Mouse (Mus musculus) lung, embryonic 14.5 days (tissue): ENCODE results near the gene Csrnp3. TPM values are rescaled to one million over a fixed set of nuclear protein-coding genes. Genes with fewer than 3 reads are reported as not detected.

Experiments
- ATAC-seq: fragments of 200-750 bp; cut with Nextera tagmentation; 2 replicates; pipeline ENCODE4 v1.8.0; 2017; ENCODE audit warnings: mild to moderate bottlenecking, moderate TSS enrichment, moderate library complexity; ENCODE audit not compliant: insufficient read depth
- DNase-seq: peaks from one replicate; pipeline ENCODE4 v3.0.0-alpha.2; 2015
- H3K27ac ChIP-seq: fragments of 300-500 bp; sonication (generic); 2 replicates; pipeline ENCODE4 v1.5.1; 2014; ENCODE audit warnings: low read depth, mild to moderate bottlenecking, moderate library complexity
- H3K27me3 ChIP-seq: fragments of 300-500 bp; sonication (generic); 2 replicates; pipeline ENCODE4 v1.6.1; 2014; ENCODE audit warnings: low read length, control low read depth; ENCODE audit not compliant: insufficient read depth
- H3K36me3 ChIP-seq: fragments of 300-500 bp; sonication (generic); 2 replicates; pipeline ENCODE4 v1.6.1; 2014; ENCODE audit warnings: control low read depth; ENCODE audit not compliant: insufficient read depth
- H3K4me1 ChIP-seq: fragments of 300-500 bp; sonication (generic); 2 replicates; pipeline ENCODE4 v1.6.1; 2014; ENCODE audit warnings: antibody characterized with exemption, control low read depth; ENCODE audit not compliant: insufficient read depth
- H3K4me2 ChIP-seq: fragments of 300-500 bp; sonication (generic); 2 replicates; pipeline ENCODE4 v1.6.1; 2014; ENCODE audit warnings: mild to moderate bottlenecking
- H3K4me3 ChIP-seq: fragments of 300-500 bp; sonication (generic); 2 replicates; pipeline ENCODE4 v1.5.1; 2014; ENCODE audit warnings: low read depth, low read length
- H3K9ac ChIP-seq: fragments of 300-500 bp; sonication (generic); 2 replicates; pipeline ENCODE4 v1.6.1; 2014
- H3K9me3 ChIP-seq: fragments of 300-500 bp; sonication (generic); 2 replicates; pipeline ENCODE4 v1.6.1; 2016; ENCODE audit warnings: low read depth, low read length, control low read depth
- CTCF ChIP-seq: IDR thresholded peaks from 2 replicates; pipeline ENCODE4 v1.5.1; 2016; ENCODE audit warnings: antibody characterized with exemption, low read depth
- WGBS: fragments of 180-500 bp; shearing (Covaris S2); extraction: QIAGEN DNeasy Blood & Tissue Kit; methylation state at CpG from one replicate; pipeline ENCODE4 v1.1.7; 2014; 5-methylcytosine and 5-hydroxymethylcytosine counted together
- polyA plus RNA-seq: library from polyadenylated mRNA; unstranded; fragments of >200 nt; fragmentation: Nextera tagmentation; extraction: Ambion mirVana; gene quantifications from 2 replicates; pipeline ENCODE4 v1.2.1, GENCODE M21; 2014

Csrnp3 gene
- polyA plus RNA-seq, 1 experiment from 2014 or later = 0.53 TPM

- ATAC-seq (no peak), DNase-seq (no peak)
- no peak overlapping the region for H3K27ac ChIP-seq
- no peak overlapping the region for H3K4me3 ChIP-seq
- no peaks in the 10 kb centered on the region for H3K36me3 ChIP-seq
- WGBS = 77% methylated on average over 6 of the region's 6 CpGs
- no peaks in the 10 kb centered on the region for H3K9me3 ChIP-seq
- no peak for TF ChIP-seq CTCF
- H3K4me2 ChIP-seq = no peak overlapping the region
- H3K27me3 ChIP-seq = no peaks in the 10 kb centered on the region
- no peaks in the 10 kb centered on the region for H3K4me1 ChIP-seq
- no peak overlapping the region for H3K9ac ChIP-seq
Measured at GRCm38 (mm10) chr2:66024837-66025236, 179.3 kb downstream of the Csrnp3 start.

GRCm38 (mm10) chr2:66028812-66029211, 183.2 kb downstream of the Csrnp3 start:
- DNase-seq = no peak
- Histone ChIP-seq H3K4me2 (no peak overlapping the region), H3K9me3 (no peaks in the 10 kb centered on the region), H3K27me3 (no peaks in the 10 kb centered on the region), H3K36me3 (no peaks in the 10 kb centered on the region), H3K9ac (no peak overlapping the region), H3K4me1 (no peaks in the 10 kb centered on the region), H3K27ac (no peak overlapping the region), H3K4me3 (no peak overlapping the region)
- 48% methylated on average over 5 of the region's 5 CpGs for WGBS
- no peak for ATAC-seq
- no peak for TF ChIP-seq CTCF

- no peaks in the 10 kb centered on the region for H3K36me3 ChIP-seq
- WGBS = 57% methylated on average over 9 of the region's 9 CpGs
- peak; percentile 60 for DNase-seq
Measured at GRCm38 (mm10) chr2:66034907-66035679, 189.5 kb downstream of the Csrnp3 start.

GRCm38 (mm10) chr2:66040611-66041010, 195.0 kb downstream of the Csrnp3 start:
- 0 out of 2 replicates have a peak, but pooled peaks have one; percentile 9 for TF ChIP-seq CTCF
- Histone ChIP-seq H3K36me3 (no peaks in the 10 kb centered on the region), H3K4me2 (no peak overlapping the region), H3K4me3 (no peak overlapping the region), H3K27me3 (no peaks in the 10 kb centered on the region), H3K9me3 (no peaks in the 10 kb centered on the region), H3K9ac (no peak overlapping the region), H3K4me1 (no peaks in the 10 kb centered on the region), H3K27ac (no peak overlapping the region)
- DNase-seq (no peak), ATAC-seq (no peak)

More at GRCm38 (mm10) chr2:66034907-66035679, 189.5 kb downstream of the Csrnp3 start:
- no peaks in the 10 kb centered on the region for H3K27me3 ChIP-seq
- no peaks in the 10 kb centered on the region for H3K4me1 ChIP-seq
- H3K4me2 ChIP-seq = no peak overlapping the region
- H3K9me3 ChIP-seq = no peaks in the 10 kb centered on the region
- peak; percentile 91 for ATAC-seq
- no peak overlapping the region for H3K27ac ChIP-seq
- H3K4me3 ChIP-seq = no peak overlapping the region
- no peak overlapping the region for H3K9ac ChIP-seq
- no peak for TF ChIP-seq CTCF

- Histone ChIP-seq H3K4me2 (no peak overlapping the region), H3K9ac (no peak overlapping the region), H3K27ac (no peak overlapping the region), H3K36me3 (no peaks in the 10 kb centered on the region), H3K4me3 (no peak overlapping the region), H3K4me1 (no peaks in the 10 kb centered on the region), H3K9me3 (no peaks in the 10 kb centered on the region), H3K27me3 (no peaks in the 10 kb centered on the region)
- DNase-seq (no peak), ATAC-seq (no peak)
- 89% methylated on average over 21 of the region's 21 CpGs for WGBS
- no peak for TF ChIP-seq CTCF
Measured at GRCm38 (mm10) chr2:66041203-66041916, 195.8 kb downstream of the Csrnp3 start.

- Histone ChIP-seq H3K4me2 (no peak overlapping the region), H3K4me1 (no peaks in the 10 kb centered on the region), H3K4me3 (no peak overlapping the region), H3K36me3 (no peaks in the 10 kb centered on the region), H3K27ac (no peak overlapping the region), H3K9me3 (no peaks in the 10 kb centered on the region), H3K27me3 (no peaks in the 10 kb centered on the region), H3K9ac (no peak overlapping the region)
- WGBS = 70% methylated on average over 9 of the region's 9 CpGs
- peak; percentile 45 for TF ChIP-seq CTCF
- DNase-seq (peak; percentile 47), ATAC-seq (peak; percentile 28; the same call in 1 of the 2 replicates)
Measured at GRCm38 (mm10) chr2:66041917-66042419, 196.4 kb downstream of the Csrnp3 start.
